Mouse (Mus musculus) embryonic facial prominence, embryonic 15.5 days (tissue): ENCODE results near the gene Iqck. TPM values are rescaled to one million over a fixed set of nuclear protein-coding genes. Genes with fewer than 3 reads are reported as not detected.

Experiments
- ATAC-seq: fragments of 200-750 bp; cut with Nextera tagmentation; 2 replicates; pipeline ENCODE4 v1.8.0; 2017; ENCODE audit warnings: low read depth, moderate TSS enrichment; ENCODE audit not compliant: insufficient number of reproducible peaks, low FRiP score, low TSS enrichment
- H3K27ac ChIP-seq: fragments of 300-500 bp; sonication (generic); replicated peaks from 2 replicates; pipeline ENCODE4 v1.5.1; 2015; ENCODE audit warnings: mild to moderate bottlenecking, inconsistent platforms
- H3K27me3 ChIP-seq: fragments of 300-500 bp; sonication (generic); 2 replicates; pipeline ENCODE4 v1.6.1; 2015; ENCODE audit warnings: inconsistent platforms
- H3K36me3 ChIP-seq: fragments of 300-500 bp; sonication (generic); 2 replicates; pipeline ENCODE4 v1.6.1; 2015; ENCODE audit warnings: mild to moderate bottlenecking, inconsistent platforms
- H3K4me1 ChIP-seq: fragments of 300-500 bp; sonication (generic); 2 replicates; pipeline ENCODE4 v1.6.1; 2015; ENCODE audit warnings: inconsistent platforms
- H3K4me2 ChIP-seq: fragments of 300-500 bp; sonication (generic); replicated peaks from 2 replicates; pipeline ENCODE4 v1.6.1; 2015; ENCODE audit warnings: mild to moderate bottlenecking, inconsistent platforms
- H3K4me3 ChIP-seq: fragments of 300-500 bp; sonication (generic); replicated peaks from 2 replicates; pipeline ENCODE4 v1.5.1; 2015; ENCODE audit warnings: mild to moderate bottlenecking, inconsistent platforms
- H3K9ac ChIP-seq: fragments of 300-500 bp; sonication (generic); 2 replicates; pipeline ENCODE4 v1.6.1; 2015; ENCODE audit warnings: inconsistent platforms
- H3K9me3 ChIP-seq: fragments of 300-500 bp; sonication (generic); replicated peaks from 2 replicates; pipeline ENCODE4 v1.6.1; 2016; ENCODE audit warnings: inconsistent platforms
- WGBS: fragments of 180-500 bp; shearing (Covaris S2); methylation state at CpG from one replicate; pipeline ENCODE4 v1.1.7; 2015; 5-methylcytosine and 5-hydroxymethylcytosine counted together
- polyA plus RNA-seq: library from polyadenylated mRNA; unstranded; fragments of >200 nt; fragmentation: Nextera tagmentation; extraction: Ambion mirVana; gene quantifications from 2 replicates; pipeline ENCODE4 v1.2.1, GENCODE M21; 2015

The Iqck gene
- polyA plus RNA-seq, 1 experiment from 2014 or later: 5.4 TPM

- 42% methylated on average over 10 of the region's 10 CpGs for WGBS
- Histone ChIP-seq H3K9me3 (no peaks in the 10 kb centered on the region), H3K9ac (no peak overlapping the region), H3K4me1 (0 out of 2 replicates have a peak, but pooled peaks cover 5% of the 10 kb centered on the region), H3K4me2 (no peak overlapping the region), H3K4me3 (no peak overlapping the region), H3K36me3 (no peaks in the 10 kb centered on the region), H3K27me3 (no peaks in the 10 kb centered on the region), H3K27ac (peak overlapping the region; percentile 65)
- ATAC-seq: no peak
These were observed 40.2 kb downstream of the Iqck start for GRCm38 (mm10) chr7:118895469-118896450.

- Histone ChIP-seq H3K9me3 (no peaks in the 10 kb centered on the region), H3K4me2 (no peak overlapping the region), H3K9ac (no peak overlapping the region), H3K27me3 (no peaks in the 10 kb centered on the region), H3K36me3 (no peaks in the 10 kb centered on the region), H3K27ac (no peak overlapping the region), H3K4me3 (no peak overlapping the region), H3K4me1 (peaks cover 14% of the 10 kb centered on the region)
- ATAC-seq: no peak
These were observed 42.5 kb downstream of the Iqck start for GRCm38 (mm10) chr7:118898063-118898462.

GRCm38 (mm10) chr7:118900090-118900489, 44.5 kb downstream of the Iqck start:
- Histone ChIP-seq H3K27me3 (no peaks in the 10 kb centered on the region), H3K36me3 (no peaks in the 10 kb centered on the region), H3K4me3 (no peak overlapping the region), H3K9me3 (no peaks in the 10 kb centered on the region), H3K4me1 (peaks cover 23% of the 10 kb centered on the region), H3K27ac (no peak overlapping the region), H3K4me2 (no peak overlapping the region), H3K9ac (no peak overlapping the region)
- 72% methylated on average over 2 of the region's 2 CpGs for WGBS
- ATAC-seq: no peak

- H3K9ac ChIP-seq: no peak overlapping the region
- peaks cover 21% of the 10 kb centered on the region for H3K4me1 ChIP-seq
- ATAC-seq: peak; percentile 79
- WGBS: 9% methylated on average over 13 of the region's 13 CpGs
- peak overlapping the region; percentile 61 for H3K27ac ChIP-seq
- peak overlapping the region; percentile 40 for H3K4me2 ChIP-seq
- H3K36me3 ChIP-seq: no peaks in the 10 kb centered on the region
- peak overlapping the region; percentile 0; the same call in 1 of the 2 replicates for H3K4me3 ChIP-seq
- H3K27me3 ChIP-seq: no peaks in the 10 kb centered on the region
- H3K9me3 ChIP-seq: no peaks in the 10 kb centered on the region
These were observed 47.4 kb downstream of the Iqck start for GRCm38 (mm10) chr7:118902944-118903343.

- no peaks in the 10 kb centered on the region for H3K9me3 ChIP-seq
- H3K9ac ChIP-seq: no peak overlapping the region
- peaks cover 21% of the 10 kb centered on the region for H3K4me1 ChIP-seq
- H3K27me3 ChIP-seq: no peaks in the 10 kb centered on the region
- no peak overlapping the region for H3K4me2 ChIP-seq
- H3K36me3 ChIP-seq: no peaks in the 10 kb centered on the region
- WGBS: 84% methylated on average over 9 of the region's 9 CpGs
- no peak overlapping the region for H3K4me3 ChIP-seq
- ATAC-seq: no peak
- peak overlapping the region; percentile 61; the same call in 1 of the 2 replicates for H3K27ac ChIP-seq
These were observed 48.3 kb downstream of the Iqck start for GRCm38 (mm10) chr7:118903879-118904278.

GRCm38 (mm10) chr7:118904530-118904929, 49.0 kb downstream of the Iqck start:
- H3K4me1 ChIP-seq: peaks cover 21% of the 10 kb centered on the region
- H3K4me3 ChIP-seq: no peak overlapping the region
- no peaks in the 10 kb centered on the region for H3K9me3 ChIP-seq
- no peaks in the 10 kb centered on the region for H3K27me3 ChIP-seq
- no peak overlapping the region for H3K4me2 ChIP-seq
- H3K36me3 ChIP-seq: no peaks in the 10 kb centered on the region
- ATAC-seq: no peak
- 69% methylated on average over 4 of the region's 4 CpGs for WGBS
- no peak overlapping the region for H3K27ac ChIP-seq
- H3K9ac ChIP-seq: no peak overlapping the region

- Histone ChIP-seq H3K9ac (no peak overlapping the region), H3K27ac (no peak overlapping the region), H3K27me3 (no peaks in the 10 kb centered on the region), H3K9me3 (no peaks in the 10 kb centered on the region), H3K4me1 (peaks cover 9% of the 10 kb centered on the region; the same call in 1 of the 2 replicates), H3K4me2 (no peak overlapping the region), H3K36me3 (no peaks in the 10 kb centered on the region), H3K4me3 (no peak overlapping the region)
- WGBS: 56% methylated on average over 8 of the region's 8 CpGs
- no peak for ATAC-seq
These were observed 53.5 kb downstream of the Iqck start for GRCm38 (mm10) chr7:118908961-118909515.

- ATAC-seq: no peak
- 88% methylated on average over 2 of the region's 2 CpGs for WGBS
These were observed 54.9 kb downstream of the Iqck start for GRCm38 (mm10) chr7:118910464-118910863.

GRCm38 (mm10) chr7:118911170-118911569, 55.6 kb downstream of the Iqck start:
- no peak overlapping the region for H3K27ac ChIP-seq
- H3K4me1 ChIP-seq: 0 out of 2 replicates have a peak, but pooled peaks cover 5% of the 10 kb centered on the region
- no peaks in the 10 kb centered on the region for H3K27me3 ChIP-seq
- no peaks in the 10 kb centered on the region for H3K9me3 ChIP-seq
- H3K4me2 ChIP-seq: no peak overlapping the region
- H3K9ac ChIP-seq: no peak overlapping the region
- 87% methylated on average over 2 of the region's 2 CpGs for WGBS
- ATAC-seq: no peak
- no peak overlapping the region for H3K4me3 ChIP-seq
- H3K36me3 ChIP-seq: no peaks in the 10 kb centered on the region

More at GRCm38 (mm10) chr7:118910464-118910863, 54.9 kb downstream of the Iqck start:
- Histone ChIP-seq H3K9ac (no peak overlapping the region), H3K27ac (no peak overlapping the region), H3K4me1 (0 out of 2 replicates have a peak, but pooled peaks cover 5% of the 10 kb centered on the region), H3K36me3 (no peaks in the 10 kb centered on the region), H3K4me2 (no peak overlapping the region), H3K27me3 (no peaks in the 10 kb centered on the region), H3K4me3 (no peak overlapping the region), H3K9me3 (no peaks in the 10 kb centered on the region)

GRCm38 (mm10) chr7:118911571-118911970, 56.0 kb downstream of the Iqck start:
- no peak overlapping the region for H3K4me3 ChIP-seq
- ATAC-seq: no peak
- 0 out of 2 replicates have a peak, but pooled peaks cover 5% of the 10 kb centered on the region for H3K4me1 ChIP-seq
- WGBS: 65% methylated on average over 7 of the region's 7 CpGs
- no peak overlapping the region for H3K4me2 ChIP-seq
- no peaks in the 10 kb centered on the region for H3K27me3 ChIP-seq
- no peaks in the 10 kb centered on the region for H3K9me3 ChIP-seq
- H3K27ac ChIP-seq: no peak overlapping the region
- no peaks in the 10 kb centered on the region for H3K36me3 ChIP-seq
- H3K9ac ChIP-seq: no peak overlapping the region

GRCm38 (mm10) chr7:118912049-118912490, 56.5 kb downstream of the Iqck start:
- 0 out of 2 replicates have a peak, but pooled peaks cover 5% of the 10 kb centered on the region for H3K4me1 ChIP-seq
- no peak for ATAC-seq
- H3K4me3 ChIP-seq: no peak overlapping the region
- H3K9ac ChIP-seq: no peak overlapping the region
- H3K36me3 ChIP-seq: no peaks in the 10 kb centered on the region
- H3K9me3 ChIP-seq: no peaks in the 10 kb centered on the region
- no peak overlapping the region for H3K4me2 ChIP-seq
- no peaks in the 10 kb centered on the region for H3K27me3 ChIP-seq
- H3K27ac ChIP-seq: no peak overlapping the region
- 31% methylated on average over 8 of the region's 8 CpGs for WGBS
